Mouse (Mus musculus): Measurements from ENCODE around the gene Slc25a17. TPM values are rescaled to one million over a fixed set of nuclear protein-coding genes. Genes with fewer than 3 reads are reported as not detected.

Gene Slc25a17
- total RNA-seq (2014; fragmentation: Nextera tagmentation), result 41.5 and 50.9 TPM in 2 replicates
- 58.2 and 64.8 TPM in 2 replicates for total RNA-seq (2017)
- polyA plus RNA-seq (2012), result 1.8 and 2.2 TPM in 2 replicates

DNA sequence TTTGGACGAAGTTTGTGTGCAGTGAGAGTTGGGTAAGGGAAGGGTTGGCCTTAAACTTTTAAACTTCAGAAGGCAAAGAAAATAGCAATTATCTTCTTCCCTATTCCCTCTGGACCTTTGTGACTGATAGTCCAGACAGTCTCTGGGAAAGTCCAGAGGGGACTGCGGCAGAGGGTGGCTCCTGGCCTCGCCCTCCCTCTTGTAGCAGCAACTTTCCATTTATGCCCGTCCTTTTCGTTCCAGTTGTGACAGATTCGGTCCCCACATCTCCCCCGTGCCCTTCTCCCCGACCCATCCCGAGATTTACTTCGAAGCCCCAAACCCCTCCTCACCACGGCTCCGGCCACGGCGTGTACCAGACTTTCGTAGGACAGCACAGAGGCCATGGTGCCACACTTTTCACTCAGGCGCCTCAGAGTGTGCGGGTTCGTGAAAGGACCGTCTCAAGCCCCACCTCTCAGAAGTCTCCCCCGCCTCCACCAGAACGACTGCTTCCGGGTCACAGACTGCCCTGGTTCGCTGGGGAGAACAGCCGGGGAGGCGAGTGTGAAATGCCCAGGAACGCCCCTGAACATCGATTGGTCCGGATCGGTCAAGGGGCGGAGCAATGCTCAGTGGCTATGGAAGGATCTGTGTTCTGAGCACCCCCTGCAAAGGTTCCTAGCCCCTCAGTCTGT is at the start of gene Slc25a17:
Gene Slc25a17 (minus strand): TSS at position 468 of the 677 bp plus-strand sequence.
- H3K27me3 ChIP-seq (ENCODE audit: insufficient read depth, low read length), result no peaks in the 10 kb centered on the region
- peak; percentile 82 for DNase-seq (ENCODE audit: low spot score)
- peaks cover 53% of the 10 kb centered on the region for H3K36me3 ChIP-seq (replicated peaks)
- peak within 1 kb of the TSS; percentile 85 for H3K4me3 ChIP-seq (ENCODE audit: low read depth, low read length)
- TF ChIP-seq GATA1 (IDR thresholded peaks at IDR 0.05; ENCODE audit: borderline replicate concordance, low read length) (no peak), POLR2AphosphoS5 (IDR thresholded peaks at IDR 0.05; ENCODE audit: insufficient replicate concordance, low read depth, low read length) (no peak; the same call in 1 of the 2 replicates), CTCF (IDR thresholded peaks at IDR 0.05; ENCODE audit: low read depth, low read length) (no peak), GATA2 (IDR thresholded peaks at IDR 0.05; ENCODE audit: borderline replicate concordance, low read depth, low read length) (no peak), TAL1 (conservative IDR thresholded peaks at IDR 0.05; ENCODE audit: low read depth, low read length) (no peak)
- H3K4me1 ChIP-seq (ENCODE audit: insufficient read depth, low read depth, low read length), result peaks cover 47% of the 10 kb centered on the region
- ATAC-seq (ENCODE audit: extremely low read depth, insufficient number of reproducible peaks, low FRiP score, poor library complexity, severe bottlenecking), result peak; percentile 99
- H3K9me3 ChIP-seq (replicated peaks), result no peaks in the 10 kb centered on the region

DNA sequence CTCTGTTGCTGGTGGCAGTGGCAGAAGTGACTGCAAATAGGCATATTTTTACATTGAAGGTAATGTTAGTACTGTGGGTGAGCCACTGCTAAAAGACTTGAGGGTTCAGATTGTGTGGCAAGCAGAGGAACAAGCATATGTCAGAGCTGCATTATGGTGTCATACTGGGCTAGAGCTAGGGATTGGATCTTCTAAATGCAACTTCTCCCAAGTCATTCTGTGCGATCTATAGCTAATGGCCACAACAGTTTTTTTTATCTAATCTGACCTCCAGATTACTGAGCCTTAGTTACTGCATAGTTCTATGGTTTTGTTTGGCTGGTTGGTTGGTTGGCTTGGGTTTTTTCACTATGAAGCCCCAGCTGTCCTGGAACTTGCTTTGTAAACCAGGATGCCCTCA is 47.6 kb upstream of the Slc25a17 start, which contains the start of gene Dnajb7:
Gene Dnajb7 (minus strand): TSS at position 101 of the 400 bp plus-strand sequence.
- Histone ChIP-seq H3K4me3 (ENCODE audit: low read depth, low read length) (no peak within 1 kb of the TSS), H3K4me1 (ENCODE audit: insufficient read depth, low read depth, low read length) (peaks cover 5% of the 10 kb centered on the region), H3K9me3 (replicated peaks) (no peaks in the 10 kb centered on the region), H3K36me3 (replicated peaks) (peaks cover 36% of the 10 kb centered on the region), H3K27me3 (ENCODE audit: insufficient read depth, low read length) (no peaks in the 10 kb centered on the region)
- ATAC-seq (ENCODE audit: extremely low read depth, insufficient number of reproducible peaks, low FRiP score, poor library complexity, severe bottlenecking), result no peak
- DNase-seq (ENCODE audit: low spot score), result no peak
- TF ChIP-seq TAL1 (conservative IDR thresholded peaks at IDR 0.05; ENCODE audit: low read depth, low read length) (no peak), CTCF (IDR thresholded peaks at IDR 0.05; ENCODE audit: low read depth, low read length) (no peak), GATA2 (IDR thresholded peaks at IDR 0.05; ENCODE audit: borderline replicate concordance, low read depth, low read length) (no peak), POLR2AphosphoS5 (IDR thresholded peaks at IDR 0.05; ENCODE audit: insufficient replicate concordance, low read depth, low read length) (no peak), GATA1 (IDR thresholded peaks at IDR 0.05; ENCODE audit: borderline replicate concordance, low read length) (no peak)

DNA sequence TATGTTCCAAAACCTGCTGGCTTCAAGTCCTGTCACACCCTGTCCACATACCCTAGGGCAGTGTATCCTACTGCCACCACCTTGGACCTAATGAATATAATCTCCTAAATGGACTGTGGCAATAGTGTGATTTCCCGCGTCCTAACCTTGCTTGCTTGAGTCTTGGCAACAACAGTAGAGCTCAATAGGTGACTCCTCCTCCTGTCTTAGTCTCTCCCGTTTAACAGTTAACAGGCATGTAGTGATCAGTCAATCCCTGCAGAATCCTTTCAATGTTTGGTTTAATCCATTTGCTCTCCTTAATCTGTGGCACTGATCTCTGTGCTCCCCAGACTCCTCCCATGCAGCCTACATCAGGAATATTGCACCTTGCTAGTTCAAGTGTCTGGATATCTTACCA is 44.4 kb upstream of the Slc25a17 start:
- Histone ChIP-seq H3K4me3 (ENCODE audit: low read depth, low read length) (no peak overlapping the region), H3K36me3 (replicated peaks) (peaks cover 38% of the 10 kb centered on the region), H3K27me3 (ENCODE audit: insufficient read depth, low read length) (no peaks in the 10 kb centered on the region), H3K4me1 (ENCODE audit: insufficient read depth, low read depth, low read length) (peaks cover 14% of the 10 kb centered on the region), H3K9me3 (replicated peaks) (no peaks in the 10 kb centered on the region)
- TF ChIP-seq GATA2 (IDR thresholded peaks at IDR 0.05; ENCODE audit: borderline replicate concordance, low read depth, low read length) (no peak), TAL1 (conservative IDR thresholded peaks at IDR 0.05; ENCODE audit: low read depth, low read length) (no peak), CTCF (IDR thresholded peaks at IDR 0.05; ENCODE audit: low read depth, low read length) (no peak), GATA1 (IDR thresholded peaks at IDR 0.05; ENCODE audit: borderline replicate concordance, low read length) (no peak), POLR2AphosphoS5 (IDR thresholded peaks at IDR 0.05; ENCODE audit: insufficient replicate concordance, low read depth, low read length) (no peak)
- DNase-seq (ENCODE audit: low spot score) (no peak), ATAC-seq (ENCODE audit: extremely low read depth, insufficient number of reproducible peaks, low FRiP score, poor library complexity, severe bottlenecking) (no peak)

DNA sequence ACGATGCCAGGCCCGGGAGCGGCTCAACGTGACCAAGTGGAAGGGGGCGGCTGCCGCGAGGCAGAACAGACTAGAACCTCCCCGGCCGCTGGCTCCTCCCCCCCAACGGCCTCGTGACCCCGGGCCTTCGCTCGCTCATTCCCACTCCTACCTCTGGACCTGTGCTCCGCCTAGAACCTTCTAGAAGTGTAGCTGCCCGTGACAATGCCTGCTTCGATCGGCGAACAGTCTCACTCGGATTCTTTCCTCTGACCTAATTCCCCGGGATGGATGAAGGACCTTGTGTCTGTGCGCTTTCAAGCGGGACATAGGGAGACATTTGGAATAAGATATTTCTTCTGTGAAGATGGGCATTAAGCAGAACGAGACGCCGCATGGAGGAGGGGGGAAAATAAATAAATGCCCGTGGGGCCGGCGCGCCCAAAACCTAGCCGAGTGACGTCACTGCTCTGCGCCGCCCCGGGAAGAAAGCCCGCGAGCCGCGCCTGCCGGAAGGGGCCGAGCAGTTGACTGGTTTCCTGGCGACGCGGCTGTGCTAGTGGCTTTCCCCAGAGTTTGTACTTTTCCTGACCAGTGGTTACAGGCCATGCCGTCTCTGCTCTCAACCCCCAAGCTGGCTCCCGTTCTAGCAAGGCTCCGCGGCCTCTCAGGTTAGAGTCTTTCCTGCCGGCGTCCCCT is 39.2 kb upstream of the Slc25a17 start, which contains the start of the genes St13 and Xpnpep3:
Gene St13 (minus strand): TSS at position 440 of the 678 bp plus-strand sequence.
Gene Xpnpep3 (plus strand): TSS at position 501 of the 678 bp plus-strand sequence.
- DNase-seq (ENCODE audit: low spot score), result peak; percentile 84
- peak within 1 kb of the TSS; percentile 96 for H3K4me3 ChIP-seq (ENCODE audit: low read depth, low read length)
- no peak for TF ChIP-seq GATA2 (IDR thresholded peaks at IDR 0.05; ENCODE audit: borderline replicate concordance, low read depth, low read length)
- TF ChIP-seq CTCF (IDR thresholded peaks at IDR 0.05; ENCODE audit: low read depth, low read length), result no peak
- TF ChIP-seq TAL1 (conservative IDR thresholded peaks at IDR 0.05; ENCODE audit: low read depth, low read length), result no peak
- TF ChIP-seq POLR2AphosphoS5 (IDR thresholded peaks at IDR 0.05; ENCODE audit: insufficient replicate concordance, low read depth, low read length), result no peak
- TF ChIP-seq GATA1 (IDR thresholded peaks at IDR 0.05; ENCODE audit: borderline replicate concordance, low read length), result no peak
- H3K4me1 ChIP-seq (ENCODE audit: insufficient read depth, low read depth, low read length), result peaks cover 40% of the 10 kb centered on the region
- peak; percentile 92 for ATAC-seq (ENCODE audit: extremely low read depth, insufficient number of reproducible peaks, low FRiP score, poor library complexity, severe bottlenecking)
- H3K36me3 ChIP-seq (replicated peaks), result peaks cover 17% of the 10 kb centered on the region
- no peaks in the 10 kb centered on the region for H3K9me3 ChIP-seq (replicated peaks)
- H3K27me3 ChIP-seq (ENCODE audit: insufficient read depth, low read length), result no peaks in the 10 kb centered on the region

DNA sequence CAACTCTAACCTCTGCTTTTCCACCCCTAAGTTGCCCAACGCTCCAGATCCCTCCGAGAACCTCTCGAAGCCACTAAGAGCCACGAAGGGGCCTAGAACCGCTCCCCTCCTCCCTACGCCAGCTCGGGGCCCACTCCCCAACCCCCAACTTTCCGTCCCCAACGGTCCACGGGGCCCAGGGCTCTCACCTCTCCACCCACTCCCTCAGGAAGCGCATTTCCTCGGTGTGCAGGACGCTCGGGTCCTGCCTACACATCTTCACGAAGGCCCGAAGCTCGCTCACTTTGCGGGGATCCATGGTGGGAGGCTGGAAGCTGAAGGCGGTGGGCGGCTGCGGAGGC is 38.7 kb upstream of the Slc25a17 start:
- ATAC-seq (ENCODE audit: extremely low read depth, insufficient number of reproducible peaks, low FRiP score, poor library complexity, severe bottlenecking) (no peak), DNase-seq (ENCODE audit: low spot score) (no peak)
- Histone ChIP-seq H3K9me3 (replicated peaks) (no peaks in the 10 kb centered on the region), H3K4me3 (ENCODE audit: low read depth, low read length) (peak overlapping the region; percentile 96), H3K36me3 (replicated peaks) (peaks cover 17% of the 10 kb centered on the region), H3K27me3 (ENCODE audit: insufficient read depth, low read length) (no peaks in the 10 kb centered on the region), H3K4me1 (ENCODE audit: insufficient read depth, low read depth, low read length) (peaks cover 44% of the 10 kb centered on the region)
- no peak for TF ChIP-seq GATA2 (IDR thresholded peaks at IDR 0.05; ENCODE audit: borderline replicate concordance, low read depth, low read length)
- TF ChIP-seq POLR2AphosphoS5 (IDR thresholded peaks at IDR 0.05; ENCODE audit: insufficient replicate concordance, low read depth, low read length), result no peak

DNA sequence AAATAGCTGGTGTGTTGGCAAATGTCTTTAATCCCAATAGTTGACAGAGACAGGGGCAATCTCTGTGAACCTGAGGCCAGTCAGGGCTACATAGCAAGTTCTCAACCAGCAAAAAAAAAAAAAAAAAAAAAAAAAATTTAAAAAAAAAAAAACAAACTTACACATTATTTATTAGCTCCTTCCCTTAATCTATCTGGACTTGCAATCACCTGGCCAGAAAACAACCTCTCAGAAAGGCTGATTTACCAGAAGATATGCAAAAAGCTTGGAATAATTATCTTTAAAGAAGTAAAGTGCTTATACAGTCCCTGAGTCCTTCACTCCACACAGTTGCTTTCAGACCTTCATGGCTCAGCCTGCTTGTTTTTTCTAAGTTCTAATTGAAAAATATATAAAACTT is 37.6 kb upstream of the Slc25a17 start:
- peak overlapping the region; percentile 96 for H3K4me3 ChIP-seq (ENCODE audit: low read depth, low read length)
- H3K4me1 ChIP-seq (ENCODE audit: insufficient read depth, low read depth, low read length), result peaks cover 54% of the 10 kb centered on the region
- H3K9me3 ChIP-seq (replicated peaks), result no peaks in the 10 kb centered on the region

More for the DNA sequence above, 37.6 kb upstream of the Slc25a17 start:
- DNase-seq (ENCODE audit: low spot score), result no peak
- Histone ChIP-seq H3K27me3 (ENCODE audit: insufficient read depth, low read length) (no peaks in the 10 kb centered on the region), H3K36me3 (replicated peaks) (peaks cover 24% of the 10 kb centered on the region)
- no peak for ATAC-seq (ENCODE audit: extremely low read depth, insufficient number of reproducible peaks, low FRiP score, poor library complexity, severe bottlenecking)
- no peak for TF ChIP-seq GATA1 (IDR thresholded peaks at IDR 0.05; ENCODE audit: borderline replicate concordance, low read length)
- TF ChIP-seq GATA2 (IDR thresholded peaks at IDR 0.05; ENCODE audit: borderline replicate concordance, low read depth, low read length), result no peak
- no peak for TF ChIP-seq CTCF (IDR thresholded peaks at IDR 0.05; ENCODE audit: low read depth, low read length)
- no peak for TF ChIP-seq POLR2AphosphoS5 (IDR thresholded peaks at IDR 0.05; ENCODE audit: insufficient replicate concordance, low read depth, low read length)
- no peak for TF ChIP-seq TAL1 (conservative IDR thresholded peaks at IDR 0.05; ENCODE audit: low read depth, low read length)

Measured in G1E (cell line).